ENCODE assay signal across 24 mouse cellular contexts in the genomic region with DNA sequence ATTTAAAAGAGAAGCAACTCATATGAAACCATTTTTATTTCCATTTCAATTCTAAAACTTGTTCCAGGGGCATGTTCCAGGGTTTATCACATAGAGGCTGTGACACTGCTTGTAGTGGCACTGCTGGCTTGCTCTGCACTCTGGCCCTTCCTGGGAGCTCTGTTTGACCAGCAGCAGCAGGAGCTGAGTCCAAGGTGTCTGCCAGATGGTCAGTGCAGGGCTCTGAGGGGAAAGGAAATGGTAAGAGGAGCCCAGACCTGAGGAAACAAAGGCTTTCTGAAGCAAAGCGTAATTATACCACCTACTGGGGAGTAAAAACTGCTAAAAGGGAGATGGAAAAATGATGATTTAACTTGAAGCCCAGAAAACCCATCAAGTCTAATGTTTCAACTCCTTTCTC. TPM values are rescaled to one million over a fixed set of nuclear protein-coding genes. Genes with fewer than 3 reads are reported as not detected.
DNase-seq lines count a peak whose midpoint lies in the region; ATAC-seq and TF ChIP-seq lines count a peak whose summit lies in the region.
"Had no signal": no experiment of that assay in that cellular context is flagged by ENCODE, and none has a peak within 500 bp of the region (broad histone marks: within the 10 kb centered on the region; RNA-seq: fewer than 3 reads in every experiment).

No protein-coding gene starts in this region.

- peak; percentile 7 for TF ChIP-seq RAD21 in CH12.LX (IDR thresholded peaks at IDR 0.05; ENCODE audit: low read depth, low read length)

- H3K79me2 ChIP-seq in CH12.LX (replicated peaks; ENCODE audit: control insufficient read depth, extremely low read depth, insufficient read depth, poor library complexity, severe bottlenecking) = no peaks in the 10 kb centered on the region

- no peak overlapping the region for H3K27ac ChIP-seq in CH12.LX (ENCODE audit: insufficient read depth, low read depth)
- H3K27ac ChIP-seq in limb, embryonic 12.5 days = peak overlapping the region; percentile 67; the same call in 1 of the 2 replicates
- no peak overlapping the region for H3K27ac ChIP-seq in midbrain, embryonic 15.5 days
- H3K27ac ChIP-seq: embryonic facial prominence, embryonic 15.5 days; hindbrain, embryonic 13.5 days; liver, embryonic 15.5 days; macrophage; neural tube, embryonic 15.5 days had no signal

- dilution Hi-C loops in CH12.LX (cut with MboI; ENCODE audit: extremely low pct_ligation_motif_present, extremely low pct_unique_long_range_greater_than_20kb, low sequenced_read_pairs) = no loop called here

- H3K4me2 ChIP-seq in CH12.LX (ENCODE audit: insufficient read depth, low read depth, poor library complexity, severe bottlenecking) = no peak overlapping the region
- no peak overlapping the region for H3K4me2 ChIP-seq in limb, embryonic 12.5 days
- H3K4me2 ChIP-seq in midbrain, embryonic 15.5 days = no peak overlapping the region
- H3K4me2 ChIP-seq: embryonic facial prominence, embryonic 15.5 days; heart, embryonic 12.5 days; hindbrain, embryonic 13.5 days; liver, embryonic 15.5 days; midbrain, embryonic 11.5 days; neural tube, embryonic 15.5 days had no signal

- no peak overlapping the region for H3K9ac ChIP-seq in CH12.LX (ENCODE audit: insufficient read depth, low read depth)
- H3K9ac ChIP-seq in limb, embryonic 12.5 days (replicated peaks) = no peak overlapping the region
- H3K9ac ChIP-seq in midbrain, embryonic 15.5 days = no peak overlapping the region
- H3K9ac ChIP-seq: embryonic facial prominence, embryonic 15.5 days; heart, embryonic 12.5 days; hindbrain, embryonic 13.5 days; liver, embryonic 15.5 days; neural tube, embryonic 15.5 days had no signal

- peaks cover 0 to 28% of the 10 kb centered on the region in 2 experiments for H3K36me3 ChIP-seq in CH12.LX (replicated peaks in 1 of 2; ENCODE audit: control insufficient read depth in 1 of 2, insufficient read depth in 1 of 2, low read length in 1 of 2)
- H3K36me3 ChIP-seq in limb, embryonic 12.5 days = no peaks in the 10 kb centered on the region
- no peaks in the 10 kb centered on the region for H3K36me3 ChIP-seq in midbrain, embryonic 15.5 days (replicated peaks)
- H3K36me3 ChIP-seq: embryonic facial prominence, embryonic 15.5 days; hindbrain, embryonic 13.5 days; liver, embryonic 15.5 days; neural tube, embryonic 15.5 days had no signal

- peaks cover 0 to 6% of the 10 kb centered on the region in 2 experiments; a peak in 2 of 4 replicates for H3K4me1 ChIP-seq in CH12.LX (ENCODE audit: control insufficient read depth in 1 of 2, insufficient read depth in 2 of 2)
- H3K4me1 ChIP-seq in limb, embryonic 12.5 days (replicated peaks) = peaks cover 44% of the 10 kb centered on the region
- no peaks in the 10 kb centered on the region for H3K4me1 ChIP-seq in midbrain, embryonic 15.5 days
- H3K4me1 ChIP-seq: embryonic facial prominence, embryonic 15.5 days; heart, embryonic 12.5 days; hindbrain, embryonic 13.5 days; liver, embryonic 15.5 days; neural tube, embryonic 15.5 days had no signal

- TF ChIP-seq POLR2A in CH12.LX (IDR thresholded peaks at IDR 0.05; ENCODE audit: low read depth, low read length) = no peak

- peak; percentile 24 for DNase-seq in cerebellum, adult 9-10 months
- no peak for DNase-seq in cerebellum, adult 11-12 months
- DNase-seq in CH12.LX (ENCODE audit: extremely low read depth) = no peak
- peak; percentile 33 for DNase-seq in embryo, embryonic 11 days
- DNase-seq: adrenal gland, adult 8-10 months; B cell, adult 2 months; heart, adult 18-20 months; heart, postnatal 14 days; kidney, adult 18-20 months; kidney, postnatal 4 days; liver; thymus, postnatal 14 days had no signal

- in situ Hi-C loops in CH12.LX (cut with MboI; ENCODE audit: low pct_ligation_motif_present, low pct_unique_long_range_greater_than_20kb, low sequenced_read_pairs) = no loop called here

- H3K9me3 ChIP-seq in CH12.LX (replicated peaks; ENCODE audit: low read length) = no peaks in the 10 kb centered on the region
- no peaks in the 10 kb centered on the region for H3K9me3 ChIP-seq in limb, embryonic 12.5 days
- H3K9me3 ChIP-seq in midbrain, embryonic 15.5 days = no peaks in the 10 kb centered on the region
- H3K9me3 ChIP-seq: embryonic facial prominence, embryonic 15.5 days; heart, embryonic 12.5 days; hindbrain, embryonic 13.5 days; liver, embryonic 15.5 days; neural tube, embryonic 15.5 days had no signal

- TF ChIP-seq EP300 in CH12.LX (IDR thresholded peaks at IDR 0.05; ENCODE audit: low read length) = no peak

- ATAC-seq in limb, embryonic 12.5 days (ENCODE audit: insufficient number of reproducible peaks, insufficient read depth, low FRiP score, low TSS enrichment, low read depth) = no peak
- ATAC-seq in midbrain, embryonic 15.5 days (replicated peaks) = no peak
- no peak for ATAC-seq in granulocyte monocyte progenitor cell, adult 5-6 weeks (replicated peaks; ENCODE audit: poor library complexity, severe bottlenecking)
- ATAC-seq: forebrain, embryonic 14.5 days; inflammation-experienced regulatory T-cells, adult 6 months had no signal

- no peak; a peak in 1 of 4 replicates for TF ChIP-seq CTCF in CH12.LX (conservative IDR thresholded peaks at IDR 0.05 in 1 of 2, IDR thresholded peaks at IDR 0.05 in 1 of 2; ENCODE audit: low read depth in 2 of 2, low read length in 2 of 2)

- H3K27me3 ChIP-seq in CH12.LX (replicated peaks) = no peaks in the 10 kb centered on the region
- H3K27me3 ChIP-seq in limb, embryonic 12.5 days = no peaks in the 10 kb centered on the region
- no peaks in the 10 kb centered on the region for H3K27me3 ChIP-seq in midbrain, embryonic 15.5 days (replicated peaks)
- H3K27me3 ChIP-seq: embryonic facial prominence, embryonic 15.5 days; heart, embryonic 12.5 days; hindbrain, embryonic 13.5 days; liver, embryonic 15.5 days; neural tube, embryonic 15.5 days had no signal

- no peak overlapping the region for H3K4me3 ChIP-seq in CH12.LX (replicated peaks in 1 of 3; ENCODE audit: low read depth in 2 of 3, low read length in 2 of 3, poor library complexity in 1 of 3)
- H3K4me3 ChIP-seq in limb, embryonic 12.5 days (replicated peaks) = no peak overlapping the region
- H3K4me3 ChIP-seq in midbrain, embryonic 15.5 days = no peak overlapping the region
- H3K4me3 ChIP-seq: embryonic facial prominence, embryonic 15.5 days; heart, embryonic 12.5 days; hindbrain, embryonic 13.5 days; liver, embryonic 15.5 days; neural tube, embryonic 15.5 days had no signal

- WGBS in limb, embryonic 12.5 days = 43% methylated on average over 1 of the region's 1 CpGs
- WGBS in midbrain, embryonic 15.5 days = 96% methylated on average over 1 of the region's 1 CpGs

TF ChIP-seq in CH12.LX, 34 proteins besides CTCF, POLR2A, EP300 and RAD21:
- TF ChIP-seq MAZ (IDR thresholded peaks at IDR 0.05; ENCODE audit: low read depth, low read length) = no peak

RNA-seq across cellular contexts. Expression of gene Trmt5, which starts 18.0 kb away (rescaled TPM):
- total RNA-seq in CH12.LX (2012; rRNA removed) (21.9 and 26.3 TPM in 2 replicates), CH12.LX (2014; rRNA removed) (51.3 and 57.7 TPM in 2 replicates)
- polyA plus RNA-seq in CH12.LX (2012; ENCODE audit: insufficient read length, low read depth) = 40.4 and 40.5 TPM in 2 replicates
- 21.7 and 23.7 TPM in 2 replicates for polyA plus RNA-seq in limb, embryonic 12.5 days (2016; fragmentation: Nextera tagmentation; extraction: Ambion mirVana)
- 14.8 and 16.6 TPM in 2 replicates for polyA plus RNA-seq in midbrain, embryonic 15.5 days (2015; fragmentation: Nextera tagmentation; extraction: Ambion mirVana)
- 28.0 and 29.2 TPM in 2 replicates for total RNA-seq in granulocyte monocyte progenitor cell, adult 5-6 weeks (2014; fragmentation: Nextera tagmentation)
- 29.9 and 33.0 TPM in 2 replicates for total RNA-seq in granulocyte monocyte progenitor cell, adult 5-6 weeks (2017)

RNA-seq across cellular contexts. Expression of gene Slc38a6, which starts 18.1 kb away (rescaled TPM):
- 10.2 and 10.3 TPM in 2 replicates for total RNA-seq in CH12.LX (2012; rRNA removed)
- 13.6 and 15.4 TPM in 2 replicates for total RNA-seq in CH12.LX (2014; rRNA removed)
- 6.9 and 7.0 TPM in 2 replicates for polyA plus RNA-seq in CH12.LX (2012; ENCODE audit: insufficient read length, low read depth)
- 10.1 and 15.3 TPM in 2 replicates for polyA plus RNA-seq in limb, embryonic 12.5 days (2016; fragmentation: Nextera tagmentation; extraction: Ambion mirVana)
- 9.8 and 11.0 TPM in 2 replicates for polyA plus RNA-seq in midbrain, embryonic 15.5 days (2015; fragmentation: Nextera tagmentation; extraction: Ambion mirVana)
- total RNA-seq in granulocyte monocyte progenitor cell, adult 5-6 weeks (2014; fragmentation: Nextera tagmentation) = 10.8 and 14.5 TPM in 2 replicates
- total RNA-seq in granulocyte monocyte progenitor cell, adult 5-6 weeks (2017) = 2.8 and 3.1 TPM in 2 replicates

Comparison
In these comparisons a context has a peak if more than half of its experiments do, and no peak if none do; other contexts are left out.
1. DNase-seq: peak in cerebellum, adult 9-10 months (single experiment) and embryo, embryonic 11 days (single experiment); none in cerebellum, adult 11-12 months (single experiment) and CH12.LX (single experiment).